Mouse (Mus musculus) lung, postnatal 4 days (tissue): ENCODE measurements at regions not wholly inside any gene's neighbourhood (a gene's known extent, or its start where the extent isn't known, plus 50 kb on each side); places are given as distances from the start of the nearest gene placed in this dataset.

Experiments used
- DNase-seq, 2 experiments: peaks; one replicate each; pipeline ENCODE4 v3.0.0; 2021

DNA sequence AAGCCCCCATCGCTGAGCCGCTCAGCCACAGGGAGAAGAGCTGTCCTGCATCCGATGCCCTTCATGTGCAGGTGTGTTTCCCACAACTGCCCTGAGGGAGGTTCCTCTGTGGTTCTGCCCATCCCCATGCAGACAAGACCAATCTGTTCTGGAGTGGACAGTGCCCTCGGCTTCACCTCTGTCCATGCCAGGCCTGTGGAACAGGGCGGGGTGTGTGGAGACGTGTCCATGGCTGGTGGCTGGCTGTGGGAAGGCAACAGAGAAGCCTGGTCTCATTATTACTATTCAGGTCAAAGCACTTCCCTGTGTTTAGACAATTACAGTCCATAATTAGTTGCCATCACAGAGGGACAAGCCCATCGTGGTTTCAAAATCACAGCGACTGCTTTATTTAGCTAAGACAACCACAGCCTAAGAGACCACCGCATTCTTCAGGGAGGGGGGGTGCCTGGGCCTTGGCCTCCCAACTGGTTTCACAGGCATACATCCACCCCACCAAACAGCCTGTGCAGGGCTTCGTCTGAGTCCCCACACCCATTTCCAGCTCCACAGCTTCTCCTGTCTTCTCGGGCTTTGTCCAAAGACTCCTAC is 97.7 kb downstream of the Rplp1 start:
- DNase-seq = no peak

DNA sequence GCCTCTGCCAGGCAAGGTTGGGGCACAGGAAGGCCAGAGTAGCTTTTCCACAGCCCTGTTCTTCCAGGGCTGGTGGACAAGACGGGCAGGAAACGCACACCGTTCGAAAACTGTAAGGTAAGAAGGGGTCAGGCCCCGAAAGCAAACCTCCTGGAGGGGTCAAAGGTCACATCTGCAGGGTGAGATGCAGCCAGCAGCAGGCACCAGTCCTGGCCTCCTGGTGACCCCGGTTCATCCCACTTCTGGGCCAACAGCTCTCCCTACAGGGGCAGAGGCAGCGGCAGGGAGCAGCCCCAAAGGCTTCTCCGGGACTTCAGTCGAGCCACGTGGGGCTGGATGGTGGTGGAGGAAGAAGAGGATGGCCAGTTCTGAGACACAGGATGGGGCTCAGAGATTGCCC is 98.3 kb downstream of the Rplp1 start:
- no peak for DNase-seq

DNA sequence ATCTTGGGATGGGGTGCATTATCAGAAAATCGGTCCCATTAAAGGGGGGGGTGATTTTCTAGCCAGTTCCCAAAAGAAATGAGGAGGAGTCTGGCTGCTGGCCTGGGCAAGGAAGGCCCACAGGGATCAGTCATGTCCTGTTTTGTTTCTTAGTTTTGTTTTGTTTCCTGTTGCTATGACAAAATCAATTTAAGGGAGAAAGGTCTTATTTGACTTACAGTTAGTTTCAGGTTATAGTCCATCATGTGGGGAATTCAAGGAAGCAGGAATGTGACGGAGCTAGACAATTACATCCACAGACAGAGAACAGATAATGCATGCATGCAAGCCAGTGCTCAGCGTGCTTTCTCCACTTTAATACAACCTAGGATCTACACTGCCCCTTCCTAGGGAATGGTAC is 101.1 kb downstream of the Rplp1 start:
- DNase-seq = no peak

GRCm38 (mm10) chr9:61812315-61812714 is 102.0 kb downstream of the Rplp1 start:
- DNase-seq = no peak

- DNase-seq = no peak
Measured at GRCm38 (mm10) chr9:61810456-61810855, 103.9 kb downstream of the Rplp1 start.

- DNase-seq = peak; percentile 45 to 77
Measured at GRCm38 (mm10) chr9:61808351-61809225, 105.8 kb downstream of the Rplp1 start.

- no peak for DNase-seq
Measured at GRCm38 (mm10) chr9:61805971-61806370, 108.4 kb downstream of the Rplp1 start.

- DNase-seq = no peak
Measured at GRCm38 (mm10) chr9:61803555-61803954, 110.8 kb downstream of the Rplp1 start.

DNA sequence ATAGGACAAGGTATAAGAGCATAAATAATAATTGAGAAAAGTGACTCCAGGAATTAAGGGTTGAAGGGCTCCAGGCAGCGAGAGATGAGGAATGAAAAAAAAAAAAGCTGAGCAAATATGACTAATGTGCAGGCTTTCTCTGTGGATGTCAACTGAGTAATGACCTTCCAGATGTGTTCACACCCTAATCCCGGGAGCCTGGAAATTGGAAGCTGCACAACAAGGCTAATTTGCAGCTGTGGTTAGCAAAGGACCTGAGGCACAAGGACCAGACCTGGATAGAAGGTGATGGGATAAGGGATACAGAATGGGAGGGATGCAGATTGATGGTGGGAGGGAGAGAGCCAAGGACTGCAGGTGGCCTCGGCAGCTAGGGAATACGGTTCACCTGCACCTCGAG is 111.6 kb downstream of the Rplp1 start:
- no peak for DNase-seq

- no peak for DNase-seq
Measured at GRCm38 (mm10) chr9:61799535-61799934, 114.8 kb downstream of the Rplp1 start.

DNA sequence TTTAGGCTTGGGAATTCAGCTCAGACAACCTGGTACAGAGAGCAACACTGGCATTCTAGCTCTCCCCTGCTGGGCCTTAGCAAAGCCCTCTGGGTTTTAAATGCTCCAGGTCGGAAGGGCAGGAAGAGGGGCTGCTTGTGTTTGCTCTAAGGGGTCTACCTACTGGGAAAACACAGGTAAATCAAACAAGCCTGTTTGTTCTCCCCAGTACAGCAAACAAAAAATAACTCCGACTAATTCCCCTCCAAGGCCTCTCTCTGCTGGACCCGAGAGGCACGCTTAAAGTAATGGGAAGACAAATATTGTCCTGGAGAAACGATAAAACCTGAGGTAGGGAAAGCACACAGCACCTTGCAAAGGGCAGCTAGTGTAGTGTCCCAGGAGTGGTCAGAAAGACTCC is 118.4 kb downstream of the Rplp1 start:
- no peak for DNase-seq

DNA sequence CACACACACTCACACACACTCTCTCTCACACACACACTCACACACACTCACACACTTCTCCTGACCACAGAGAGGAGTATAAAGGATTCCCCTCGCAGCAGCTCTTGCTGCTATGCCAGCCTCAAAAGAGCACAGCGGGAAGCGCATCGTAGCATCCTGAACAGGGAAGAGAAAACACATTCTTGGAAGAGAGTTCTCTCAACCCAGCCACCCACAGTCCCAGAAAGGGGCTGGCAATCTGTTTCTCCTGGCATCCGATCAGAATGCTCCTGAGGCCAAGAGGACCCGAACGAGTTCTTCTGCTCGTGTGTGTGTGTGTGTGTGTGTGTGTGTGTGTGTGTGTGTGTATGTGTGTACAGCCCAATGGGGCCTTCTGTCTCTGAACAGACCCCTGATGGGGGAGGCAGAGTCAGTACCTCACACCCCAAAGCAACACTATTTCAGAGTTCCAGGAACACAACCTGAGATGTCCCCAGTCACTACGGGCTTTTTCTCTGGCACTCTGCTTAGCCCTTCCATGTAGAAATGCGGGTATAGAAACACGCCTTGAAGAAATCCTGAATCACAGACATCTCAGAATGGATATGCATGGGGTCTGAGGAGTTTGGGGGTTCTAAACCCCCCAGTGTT is 122.8 kb downstream of the Rplp1 start:
- DNase-seq = no peak

GRCm38 (mm10) chr9:61790849-61791248 is 123.5 kb downstream of the Rplp1 start:
- no peak for DNase-seq

DNA sequence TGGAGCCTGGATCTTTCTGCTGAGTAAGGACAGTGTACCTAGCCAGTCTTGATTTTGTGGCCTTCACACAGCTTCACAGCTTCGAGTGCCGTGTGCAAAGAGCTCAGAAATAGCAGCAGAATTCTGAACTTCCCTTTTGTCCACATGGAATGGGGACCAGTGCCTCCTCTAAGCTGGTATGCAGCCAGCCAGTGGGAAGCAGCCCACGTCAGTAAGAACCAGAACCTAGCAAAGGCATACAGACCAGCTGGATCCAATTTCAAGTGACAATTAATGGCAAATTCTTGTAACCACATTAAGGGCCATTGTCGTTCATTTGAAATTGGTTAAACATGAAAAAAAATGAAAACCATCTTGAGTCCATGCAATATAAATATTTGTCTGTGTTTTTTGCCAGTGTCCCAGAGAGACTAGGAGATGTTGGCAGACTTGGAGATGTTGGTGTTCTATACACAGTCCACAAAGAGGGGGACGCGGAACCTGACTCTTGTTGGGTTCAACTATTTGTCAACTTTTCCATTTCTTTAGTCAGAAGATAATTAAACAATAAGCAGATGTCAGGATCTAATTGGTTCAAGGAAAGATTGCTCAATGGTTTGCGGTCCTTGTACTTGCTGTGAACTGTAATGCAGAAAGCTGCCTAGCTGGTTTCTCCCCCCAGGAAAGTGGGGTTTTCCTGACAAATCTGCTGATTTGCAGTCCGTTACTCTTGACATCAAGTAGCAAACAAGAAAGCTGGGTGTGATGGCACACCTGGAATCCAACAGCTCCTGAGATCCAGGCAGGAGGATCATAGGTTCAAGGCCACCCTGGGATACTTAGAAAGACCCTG is 125.1 kb downstream of the Rplp1 start:
- DNase-seq = peak; percentile 35 to 62

GRCm38 (mm10) chr9:61781469-61781868 is 132.9 kb downstream of the Rplp1 start:
- DNase-seq = no peak

GRCm38 (mm10) chr9:61780186-61780939 is 134.0 kb downstream of the Rplp1 start:
- DNase-seq = no peak

DNA sequence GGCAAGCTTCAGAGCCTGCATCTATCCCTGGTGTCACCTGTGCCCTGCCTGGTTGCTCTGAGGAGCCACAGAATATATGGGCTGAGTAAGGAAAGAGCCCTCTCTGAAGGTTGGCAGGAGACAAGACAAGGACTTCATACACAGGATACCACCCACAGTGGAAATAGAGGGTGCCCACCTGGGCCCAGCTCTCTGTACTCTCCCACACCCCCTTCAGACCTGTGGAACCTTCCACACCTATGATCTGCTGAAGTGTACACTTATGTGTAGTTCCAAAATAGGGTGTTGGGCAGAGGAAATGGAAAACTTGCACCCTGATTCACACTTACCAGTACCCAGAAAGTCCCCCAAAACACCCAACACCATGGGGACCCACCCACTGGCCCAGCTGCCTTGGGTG is 135.2 kb downstream of the Rplp1 start:
- DNase-seq = no peak

GRCm38 (mm10) chr9:61776446-61776845 is 137.9 kb downstream of the Rplp1 start:
- no peak for DNase-seq

DNA sequence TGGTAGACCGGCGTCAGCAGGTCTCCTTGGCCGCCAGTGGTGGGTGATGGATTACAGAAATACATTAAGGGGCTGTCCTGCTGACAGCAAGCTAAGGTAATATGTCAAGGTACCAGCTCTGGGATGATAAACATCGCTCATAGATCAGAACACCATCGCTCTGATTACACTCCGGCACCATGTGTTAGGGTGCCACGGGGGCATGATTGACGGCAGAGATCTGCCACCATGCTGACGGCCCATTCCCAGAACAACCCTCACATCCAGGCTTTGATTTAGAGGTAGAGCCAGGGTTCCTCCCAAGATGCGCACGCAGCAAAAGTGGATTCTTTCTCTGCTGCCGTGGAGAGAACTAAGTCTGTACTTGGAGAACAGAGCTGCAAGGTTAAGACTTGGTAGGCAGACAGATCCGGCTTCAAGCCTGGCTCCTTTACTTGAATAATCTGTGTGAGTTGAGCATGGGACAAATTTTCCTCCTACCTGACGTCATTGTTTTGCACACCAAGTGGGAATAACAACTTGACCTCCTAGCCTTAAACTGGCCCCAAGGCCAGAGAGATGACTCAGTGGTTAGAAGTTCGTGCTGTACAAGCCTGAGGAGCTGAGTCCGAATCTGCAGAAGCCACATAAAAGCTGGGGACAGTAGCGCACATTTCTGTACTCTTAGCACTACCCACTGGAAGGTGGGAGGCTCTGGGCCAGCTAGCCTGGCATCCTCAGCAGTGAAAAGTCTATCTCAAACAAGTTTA is 144.0 kb downstream of the Rplp1 start:
- no peak for DNase-seq

DNA sequence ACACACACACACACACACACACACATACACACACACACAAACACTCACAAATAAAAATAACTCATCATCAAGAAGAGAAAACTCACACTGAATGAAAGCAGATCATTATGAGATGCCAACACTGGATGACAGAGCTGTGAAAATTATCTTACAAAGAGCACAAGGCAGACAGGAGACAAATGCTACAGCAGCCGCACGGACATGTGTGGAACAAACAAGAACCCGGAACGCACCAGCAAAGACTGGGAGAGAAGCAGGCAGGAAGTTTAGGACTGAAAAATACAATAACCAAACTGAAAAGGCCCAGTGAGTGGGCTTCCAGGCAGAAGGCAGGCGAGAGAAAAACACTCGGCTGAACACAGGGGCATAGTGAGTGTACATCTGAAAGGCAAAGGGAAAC is 148.2 kb downstream of the Rplp1 start:
- no peak for DNase-seq

- no peak for DNase-seq
Measured at GRCm38 (mm10) chr9:61765366-61765765, 149.0 kb downstream of the Rplp1 start.

DNA sequence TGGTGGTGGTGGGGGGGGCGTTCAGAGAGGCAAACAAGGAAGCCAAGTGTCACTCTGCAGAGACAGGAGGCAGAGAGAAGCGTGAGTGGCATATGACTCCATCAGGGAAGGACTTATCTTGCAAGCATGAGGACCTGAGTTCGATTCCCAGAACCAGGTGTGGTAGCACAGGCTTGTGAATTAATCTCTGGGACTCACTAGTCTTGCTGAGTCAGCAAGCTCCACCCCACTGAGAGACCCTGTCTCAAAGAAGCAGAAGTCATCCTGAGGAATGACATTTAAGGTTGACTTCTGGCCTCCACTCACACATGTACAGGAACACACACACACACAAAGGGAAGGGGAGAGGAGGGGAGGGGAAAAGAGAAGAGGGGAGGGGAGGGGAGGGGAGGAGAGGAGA is 156.5 kb downstream of the Rplp1 start:
- no peak for DNase-seq
